Mouse (Mus musculus) cerebellum, adult 11 months (tissue): ENCODE measurements around the gene Kcnn4.
"Not testable (repeated sequence)": the region's sequence is repeated elsewhere in the genome, so short reads cannot be mapped to it uniquely, and the experiment has no call there.

Experiments
- DNase-seq: peaks from one replicate; pipeline ENCODE4 v3.0.0; 2022

Kcnn4 gene

DNA sequence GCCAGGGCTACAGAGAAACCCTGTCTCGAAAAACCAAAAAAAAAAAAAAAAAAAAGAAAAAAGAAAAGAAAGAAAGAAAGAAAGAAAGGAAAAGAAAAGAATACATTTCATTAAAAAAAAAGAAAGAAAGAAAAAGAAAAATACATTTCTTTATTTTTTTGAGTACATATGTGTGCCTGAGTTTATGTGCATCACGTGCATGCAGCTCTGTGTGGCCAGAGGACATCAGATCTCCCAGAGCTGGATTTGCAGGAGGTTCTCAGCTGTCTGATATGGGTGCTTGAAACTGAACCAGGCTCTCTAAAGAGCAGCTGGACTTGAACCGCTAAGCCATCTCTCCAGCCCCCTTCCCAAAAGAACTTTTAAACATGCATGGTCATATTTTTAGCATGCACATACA is 24.0 kb downstream of the Kcnn4 start:
- DNase-seq: no peak

DNA sequence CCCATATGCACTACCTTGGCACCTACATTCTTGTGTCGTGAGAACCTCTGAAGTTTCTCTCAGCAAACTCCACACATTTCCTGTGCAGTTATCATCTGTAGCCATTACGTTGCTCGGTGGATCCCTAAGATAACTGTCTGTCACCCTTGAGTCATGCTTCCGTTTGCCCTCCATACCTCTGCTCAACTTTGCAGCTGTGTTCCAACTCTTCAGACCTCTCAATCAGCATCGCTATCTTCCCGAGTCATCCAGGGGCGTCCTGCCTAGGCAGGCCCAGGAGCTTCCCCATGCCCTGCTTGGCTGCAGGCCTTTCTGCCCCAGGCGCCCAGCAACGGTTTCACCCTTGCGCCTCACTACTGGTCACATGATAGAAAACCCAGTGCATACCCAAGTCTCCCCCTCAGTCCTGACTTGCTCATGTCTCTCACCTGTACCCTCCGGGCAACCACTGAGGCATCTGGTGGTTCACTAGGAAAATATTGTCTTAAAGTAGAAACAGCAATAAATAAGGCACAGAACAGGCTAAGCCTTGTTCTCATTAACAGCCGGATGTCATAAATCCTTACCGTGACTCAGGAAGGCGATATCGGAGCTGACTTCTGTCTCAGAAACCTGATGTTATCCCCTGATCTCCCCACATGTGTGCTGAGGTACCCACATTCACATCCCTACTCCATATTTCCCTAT is 24.6 kb downstream of the Kcnn4 start:
- no peak for DNase-seq

DNA sequence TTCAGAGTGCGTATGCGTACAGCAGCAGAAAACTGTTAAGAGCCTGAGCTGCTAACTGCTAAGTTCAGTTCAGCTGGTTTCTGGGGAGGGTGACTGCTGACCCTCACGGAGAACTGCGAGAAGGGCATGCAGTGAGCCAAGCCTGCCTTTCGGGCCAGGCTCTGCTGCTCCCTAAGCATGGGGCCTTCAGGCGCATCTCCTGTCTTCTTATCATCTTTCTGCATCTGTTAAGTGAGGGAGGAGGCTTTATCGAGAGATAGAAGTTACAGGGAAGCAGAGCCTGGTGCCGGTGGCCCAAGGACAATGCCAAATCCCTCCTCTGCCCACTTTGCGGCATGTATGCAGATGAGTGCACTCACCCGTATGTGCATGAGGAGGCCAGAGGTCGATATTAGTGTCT is 26.8 kb downstream of the Kcnn4 start:
- DNase-seq: no peak

DNA sequence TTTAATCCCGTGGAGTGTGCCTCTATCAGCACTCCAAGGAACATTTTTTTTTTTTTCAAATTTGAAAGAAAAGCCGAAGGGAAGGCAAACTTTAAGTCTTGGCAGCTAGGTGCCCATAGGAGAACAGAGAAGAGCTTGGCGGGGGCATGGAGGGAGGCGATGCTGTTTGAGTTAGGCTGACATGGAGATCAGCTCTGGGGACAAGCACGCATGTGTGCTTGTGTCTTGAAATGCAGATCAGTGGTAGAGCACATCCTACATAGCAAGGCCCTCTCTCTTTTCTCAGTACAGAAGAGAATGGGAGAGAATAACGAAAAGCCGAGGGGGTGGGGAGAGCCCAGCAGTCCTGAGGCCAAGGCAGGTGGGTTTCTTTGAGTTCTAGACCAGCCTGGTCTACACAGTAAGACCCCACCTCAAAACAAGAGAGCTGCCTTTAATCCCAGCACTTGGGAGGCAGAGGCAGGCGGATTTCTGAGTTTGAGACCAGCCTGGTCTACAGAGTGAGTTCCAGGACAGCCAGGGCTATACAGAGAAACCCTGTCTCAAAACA is 28.4 kb downstream of the Kcnn4 start:
- DNase-seq: no peak

DNA sequence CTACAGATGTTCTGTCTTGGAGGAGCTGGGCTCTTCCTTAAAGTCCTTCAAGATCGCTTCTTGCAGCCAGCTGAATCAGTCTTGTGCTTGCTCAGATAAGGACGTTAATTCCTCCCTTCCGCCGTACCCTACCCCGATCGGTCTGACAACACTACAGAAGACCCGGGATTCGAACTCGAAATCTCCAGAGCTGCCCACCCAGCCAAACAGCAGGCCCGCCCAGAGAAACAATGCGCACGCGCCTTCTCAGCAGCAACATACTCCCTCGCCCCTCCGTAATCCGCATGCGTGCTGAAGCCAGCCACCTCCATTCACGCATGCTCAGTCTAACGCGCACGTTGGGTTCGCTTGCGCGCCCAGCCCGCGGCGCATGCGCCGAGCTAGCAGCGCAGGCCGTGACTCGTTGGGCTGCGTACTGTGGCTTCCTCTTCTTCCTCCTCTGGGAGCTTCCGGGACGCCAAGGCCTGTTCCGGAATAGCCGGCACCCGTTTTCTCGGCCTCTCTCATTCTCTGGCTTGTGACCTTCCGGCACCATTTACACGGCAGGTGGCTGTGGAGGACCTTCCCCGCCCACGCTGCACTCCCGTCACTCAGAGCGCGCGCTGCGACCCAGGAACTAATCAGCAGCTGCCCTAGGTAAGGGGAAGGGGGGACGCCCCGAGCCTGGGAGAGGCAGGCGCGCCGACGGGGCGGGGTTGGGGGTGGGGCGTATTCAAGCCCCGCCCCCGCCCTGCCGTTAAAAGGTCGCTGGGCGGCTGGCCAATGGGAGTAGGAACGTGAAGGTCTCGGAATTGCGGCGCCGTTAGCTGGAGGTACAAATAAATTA is 29.4 kb downstream of the Kcnn4 start, which contains the start of gene Smg9:
TSS of gene Smg9 (plus strand) at position 364 of the 826 bp plus-strand sequence.
- peak; percentile 98 for DNase-seq

DNA sequence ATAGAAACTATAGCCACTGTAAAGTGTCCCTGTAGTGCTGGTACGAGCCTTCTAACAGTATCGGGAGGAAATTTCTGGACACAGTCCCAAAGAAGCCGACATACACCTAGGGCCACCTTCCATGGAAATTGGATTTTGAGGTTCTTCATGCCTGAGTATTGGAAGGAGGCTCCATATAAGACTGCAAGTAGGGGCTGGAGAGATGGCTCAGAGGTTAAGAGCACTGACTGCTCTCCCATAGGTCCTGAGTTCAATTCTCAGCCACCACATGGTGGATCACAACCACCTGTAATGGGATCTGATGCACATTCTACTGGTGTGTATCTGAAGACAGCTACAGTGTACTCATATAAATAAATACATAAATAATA is 30.0 kb downstream of the Kcnn4 start:
- DNase-seq: no peak

DNA sequence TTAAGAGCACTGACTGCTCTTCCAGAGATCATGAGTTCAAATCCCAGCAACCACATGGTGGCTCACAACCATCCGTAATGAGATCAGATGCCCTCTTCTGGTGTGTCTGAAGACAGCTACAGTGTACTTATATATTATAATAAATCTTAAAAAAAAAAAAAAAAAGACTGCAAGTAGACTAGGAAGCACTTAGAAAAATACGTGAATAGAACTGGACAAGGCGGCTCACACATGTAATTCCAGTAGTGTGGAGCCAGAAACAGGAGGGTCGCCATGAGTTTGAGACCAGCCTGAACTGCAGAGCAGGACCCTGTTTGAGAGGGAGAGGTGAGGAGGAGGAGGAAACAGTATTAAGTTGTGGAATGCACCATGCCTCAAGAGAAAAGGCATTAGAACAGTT is 30.4 kb downstream of the Kcnn4 start:
- DNase-seq: not testable (repeated sequence)

DNA sequence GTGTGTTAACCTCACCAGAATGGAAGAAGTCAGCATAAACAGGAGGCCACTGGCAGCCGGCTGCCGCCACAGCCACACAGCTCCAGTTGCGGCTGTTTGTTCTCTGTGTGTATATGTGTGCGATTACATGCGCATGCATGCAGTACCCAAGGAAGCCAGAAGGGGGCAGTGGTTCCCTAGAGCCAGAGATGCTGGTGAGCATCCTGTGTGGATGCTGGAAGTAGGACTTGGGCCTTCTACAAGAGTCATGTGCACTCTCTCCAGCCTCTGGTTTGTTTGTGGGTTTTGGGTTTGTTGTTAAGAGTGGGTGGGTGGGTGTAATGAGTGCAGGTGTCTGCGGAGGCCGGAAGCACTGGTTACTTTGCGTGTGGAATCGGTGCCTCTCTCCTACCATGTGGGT is 32.8 kb downstream of the Kcnn4 start:
- DNase-seq: no peak

DNA sequence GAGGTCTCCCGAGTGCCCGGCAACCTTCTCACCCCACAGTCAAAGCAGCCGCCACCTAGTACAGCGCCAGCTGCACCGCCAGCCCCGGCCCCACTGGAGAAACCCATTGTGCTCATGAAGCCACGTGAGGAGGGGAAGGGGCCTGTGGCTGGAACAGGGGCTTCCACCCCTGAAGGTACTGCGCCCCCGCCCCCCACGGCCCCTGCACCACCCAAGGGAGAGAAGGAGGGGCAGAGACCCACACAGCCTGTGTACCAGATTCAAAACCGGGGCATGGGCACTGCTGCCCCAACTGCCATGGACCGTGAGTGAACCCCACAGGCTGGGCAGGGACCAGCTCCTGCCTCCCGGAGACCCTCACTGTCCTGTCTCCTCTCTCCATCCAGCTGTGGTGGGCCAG is 35.6 kb downstream of the Kcnn4 start:
- no peak for DNase-seq

DNA sequence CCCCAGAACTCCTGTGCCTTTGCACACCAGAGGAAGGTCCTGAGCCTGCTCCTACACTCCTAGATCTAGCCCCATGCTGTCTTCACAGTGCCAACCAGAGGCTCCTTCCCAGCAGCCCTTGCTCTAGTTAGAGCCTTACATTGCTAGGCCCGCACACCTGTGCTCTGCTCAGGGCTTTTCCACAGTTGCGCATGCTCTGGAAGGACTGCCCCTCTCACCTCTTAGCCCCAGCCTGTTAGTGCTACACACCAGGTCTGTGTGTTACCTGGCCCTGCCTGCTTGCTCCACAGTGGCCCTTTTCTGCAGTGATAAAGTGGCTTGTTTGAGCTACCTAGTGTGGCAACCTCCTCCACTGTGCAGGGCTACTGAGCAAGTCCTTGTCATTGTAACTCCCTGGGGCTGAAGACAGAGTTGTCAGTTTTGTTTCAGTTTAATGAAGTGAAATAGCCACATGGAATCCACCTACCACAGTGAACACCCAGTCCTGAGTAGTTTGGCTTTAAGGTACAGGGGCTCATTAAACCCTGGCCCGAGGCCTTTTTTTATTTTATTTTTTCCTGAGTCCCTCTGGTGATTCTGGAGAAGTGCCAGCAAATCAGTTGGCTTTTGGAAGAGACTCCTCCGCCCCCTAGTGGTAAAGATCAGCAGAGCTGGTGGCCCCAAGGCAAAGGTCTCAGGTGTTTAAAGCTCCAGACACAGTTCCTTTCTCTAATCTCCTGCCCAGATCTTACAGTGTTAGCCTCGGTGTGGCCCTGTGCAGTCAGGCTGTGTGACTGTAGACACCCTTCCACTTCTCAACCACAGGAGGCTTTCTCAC is 36.7 kb downstream of the Kcnn4 start:
- DNase-seq: peak; percentile 81

DNA sequence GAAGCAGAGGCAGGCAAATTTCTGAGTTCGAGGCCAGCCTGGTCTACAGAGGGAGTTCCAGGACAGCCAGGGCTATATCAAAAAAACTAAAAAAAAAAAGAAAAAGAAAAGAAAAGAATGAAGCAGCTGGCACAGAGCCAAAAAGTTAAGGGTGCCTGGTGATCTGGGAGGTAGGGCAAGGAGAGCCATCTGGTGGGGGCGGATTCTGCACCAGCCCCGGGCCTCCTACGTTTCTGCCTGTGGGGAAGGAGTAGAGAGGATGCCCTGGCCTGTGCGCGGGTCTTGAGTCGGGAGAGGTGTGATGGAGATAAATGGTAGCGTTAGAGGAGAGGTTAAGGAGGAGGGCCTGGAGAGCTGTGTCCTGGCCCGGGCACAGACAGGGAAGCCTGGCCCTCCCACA is 38.1 kb downstream of the Kcnn4 start:
- DNase-seq: no peak

DNA sequence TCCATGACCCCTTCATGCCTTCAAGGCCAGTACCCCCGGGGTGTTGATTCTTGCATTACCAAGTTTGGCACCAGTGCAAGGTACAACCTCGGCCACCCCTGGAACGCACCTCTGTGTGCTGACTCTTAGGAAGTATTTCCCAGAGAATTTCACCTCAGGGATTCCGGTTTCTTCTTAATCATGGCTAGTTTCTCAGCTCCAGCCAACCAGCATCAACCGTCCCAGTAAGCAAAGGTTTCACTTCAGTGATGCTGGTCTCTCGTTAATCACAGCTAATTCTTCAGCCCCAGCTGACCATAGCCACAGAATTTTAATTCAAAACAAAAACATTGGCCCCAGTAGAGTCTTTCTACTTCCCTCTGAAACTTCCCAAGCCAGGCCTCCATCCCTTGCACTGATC is 40.1 kb downstream of the Kcnn4 start:
- no peak for DNase-seq

DNA sequence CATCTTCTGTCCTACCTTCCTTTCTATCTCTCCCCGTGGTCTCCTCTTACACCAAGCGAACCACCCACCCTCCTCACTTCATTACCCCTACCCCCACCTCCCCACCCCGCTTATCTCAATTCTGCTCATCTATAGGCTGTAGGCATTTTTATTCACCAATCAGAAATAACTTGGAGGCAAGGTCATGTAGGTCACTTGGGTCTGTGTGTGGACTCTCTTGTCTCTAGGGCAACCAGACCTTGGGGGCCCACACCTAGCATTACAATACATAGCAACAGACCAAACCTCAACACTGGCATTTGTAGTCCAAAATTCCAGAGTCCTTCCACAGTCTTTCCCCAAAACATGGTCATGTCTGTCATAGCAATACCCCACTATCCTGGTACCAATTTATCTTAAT is 40.8 kb downstream of the Kcnn4 start:
- DNase-seq: no peak

DNA sequence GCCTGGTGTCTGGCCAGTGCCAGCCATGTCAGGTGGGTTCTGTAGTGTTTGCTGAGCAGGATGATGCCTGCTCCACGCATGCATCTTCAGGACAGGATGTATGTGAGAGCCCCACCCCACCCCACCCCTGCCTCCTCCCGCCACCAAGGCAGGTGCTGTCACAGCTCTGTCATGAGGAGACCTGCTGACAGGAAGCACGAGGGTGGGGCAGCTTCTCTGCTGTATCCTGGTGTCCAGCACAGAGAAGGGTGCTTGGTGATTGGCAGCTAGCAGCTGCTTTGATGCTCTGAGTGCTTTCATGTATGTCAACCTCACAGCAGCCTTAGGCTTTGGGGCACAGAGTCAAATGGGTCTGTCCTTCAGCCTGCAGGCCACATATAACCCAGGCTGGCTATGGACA is 43.6 kb downstream of the Kcnn4 start:
- DNase-seq: no peak

DNA sequence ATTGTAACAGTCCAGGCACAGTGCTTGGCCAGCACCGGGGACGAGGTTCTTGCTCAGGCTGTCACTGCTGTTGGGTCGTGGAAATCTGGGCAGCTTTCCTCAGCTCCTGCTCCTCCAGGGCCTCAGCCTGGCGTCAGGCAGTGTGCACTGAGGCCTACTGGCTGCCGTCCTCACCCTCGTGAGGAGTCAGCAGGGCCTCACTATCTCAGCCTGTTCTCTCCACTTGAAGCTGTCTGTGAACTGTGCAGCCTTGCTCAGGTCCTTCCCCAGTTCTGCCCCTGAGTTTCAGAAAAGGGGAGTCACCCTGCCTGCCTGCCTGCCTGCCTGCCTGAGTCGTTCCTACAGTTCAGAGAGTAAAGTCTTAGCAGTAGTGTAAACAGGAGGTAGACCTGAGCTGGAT is 45.2 kb downstream of the Kcnn4 start:
- no peak for DNase-seq

DNA sequence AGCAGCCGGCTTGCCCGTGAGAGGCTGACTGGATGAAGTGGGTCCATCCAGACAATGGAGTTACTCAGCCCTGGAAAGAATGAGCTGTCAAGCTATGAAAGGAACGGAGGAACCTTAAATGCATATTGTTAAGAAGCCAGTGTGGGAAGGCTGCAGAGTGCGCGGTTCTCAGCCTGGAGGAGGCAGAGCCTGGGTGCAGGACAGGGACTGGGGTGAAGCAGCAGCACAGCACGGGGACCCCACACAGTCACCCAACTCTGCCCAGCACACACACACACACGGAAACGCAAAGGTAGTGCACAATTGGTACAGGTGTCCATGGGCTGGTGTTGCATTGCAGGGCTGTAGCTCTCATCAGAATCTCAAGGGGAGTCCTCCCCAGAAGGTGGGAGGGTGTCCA is 49.5 kb downstream of the Kcnn4 start:
- no peak for DNase-seq

DNA sequence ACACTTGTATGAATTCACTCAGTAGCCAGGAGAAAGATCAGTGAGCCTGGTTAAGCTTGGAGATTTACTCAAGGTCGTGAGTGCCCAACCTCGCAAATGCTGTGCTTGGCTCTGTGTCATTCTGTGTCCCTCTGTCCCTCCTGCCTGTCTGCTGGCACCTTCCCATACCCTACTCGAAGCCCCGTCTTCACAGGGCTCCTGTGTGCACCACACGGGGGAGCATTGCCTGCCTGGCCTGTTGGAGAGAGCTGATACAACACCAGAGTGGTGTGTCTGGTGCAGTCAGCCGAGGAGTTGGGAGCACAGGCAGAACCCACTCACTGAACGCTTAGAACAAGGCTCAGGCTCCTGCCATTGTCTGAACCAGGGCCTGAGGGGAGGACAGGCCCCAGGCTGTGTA is 51.6 kb downstream of the Kcnn4 start:
- no peak for DNase-seq

DNA sequence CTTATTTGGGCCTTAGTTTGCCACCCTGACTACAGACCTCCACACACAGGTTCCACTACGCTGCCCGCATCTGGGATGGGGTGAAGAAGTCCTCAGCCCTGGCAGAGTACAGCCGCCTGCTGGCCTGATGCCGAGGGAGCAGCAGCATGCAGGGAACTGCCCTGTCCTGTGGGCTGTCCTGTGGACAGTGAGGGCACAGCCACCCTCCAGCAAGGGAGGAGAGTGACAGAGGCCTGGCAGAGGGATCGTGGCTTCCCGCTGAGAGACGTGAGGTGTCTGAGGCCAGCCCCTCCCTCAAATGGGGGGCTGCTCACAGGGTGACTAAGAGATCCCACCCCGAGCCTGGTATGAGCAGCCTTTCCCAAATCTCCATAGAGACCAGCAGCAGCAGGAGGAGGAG is 52.2 kb downstream of the Kcnn4 start:
- no peak for DNase-seq

DNA sequence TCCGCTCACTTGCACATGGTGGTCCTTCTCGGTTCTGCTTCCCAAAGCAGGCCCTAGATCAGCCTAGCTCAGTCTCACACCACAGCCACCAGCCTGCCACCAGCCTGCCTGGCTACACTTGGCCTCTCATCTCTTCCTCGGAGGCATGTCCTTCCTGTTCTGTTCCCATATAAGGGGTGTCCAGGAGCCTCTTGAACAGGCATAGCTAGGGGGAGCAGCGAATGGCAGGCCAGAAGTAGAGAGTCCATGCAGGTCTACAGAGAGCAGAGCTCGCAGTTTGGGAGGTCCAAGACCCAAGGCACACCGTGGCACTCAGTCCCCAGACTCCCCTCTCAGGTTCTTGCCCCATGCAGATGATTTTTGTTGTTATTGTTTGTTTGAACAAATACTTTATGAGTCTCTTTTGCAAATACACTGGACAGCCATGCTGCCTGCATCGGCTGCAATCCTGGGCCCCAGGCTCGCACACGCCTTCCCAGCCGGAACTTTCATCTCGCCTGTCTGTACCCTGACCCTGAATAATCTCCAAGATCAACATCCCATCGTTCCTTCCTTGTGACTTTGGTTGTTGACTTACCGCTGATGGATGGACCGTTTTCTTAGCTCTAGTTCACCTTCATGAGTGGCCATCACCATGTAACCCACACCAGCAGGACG is 53.2 kb downstream of the Kcnn4 start:
- DNase-seq: no peak

DNA sequence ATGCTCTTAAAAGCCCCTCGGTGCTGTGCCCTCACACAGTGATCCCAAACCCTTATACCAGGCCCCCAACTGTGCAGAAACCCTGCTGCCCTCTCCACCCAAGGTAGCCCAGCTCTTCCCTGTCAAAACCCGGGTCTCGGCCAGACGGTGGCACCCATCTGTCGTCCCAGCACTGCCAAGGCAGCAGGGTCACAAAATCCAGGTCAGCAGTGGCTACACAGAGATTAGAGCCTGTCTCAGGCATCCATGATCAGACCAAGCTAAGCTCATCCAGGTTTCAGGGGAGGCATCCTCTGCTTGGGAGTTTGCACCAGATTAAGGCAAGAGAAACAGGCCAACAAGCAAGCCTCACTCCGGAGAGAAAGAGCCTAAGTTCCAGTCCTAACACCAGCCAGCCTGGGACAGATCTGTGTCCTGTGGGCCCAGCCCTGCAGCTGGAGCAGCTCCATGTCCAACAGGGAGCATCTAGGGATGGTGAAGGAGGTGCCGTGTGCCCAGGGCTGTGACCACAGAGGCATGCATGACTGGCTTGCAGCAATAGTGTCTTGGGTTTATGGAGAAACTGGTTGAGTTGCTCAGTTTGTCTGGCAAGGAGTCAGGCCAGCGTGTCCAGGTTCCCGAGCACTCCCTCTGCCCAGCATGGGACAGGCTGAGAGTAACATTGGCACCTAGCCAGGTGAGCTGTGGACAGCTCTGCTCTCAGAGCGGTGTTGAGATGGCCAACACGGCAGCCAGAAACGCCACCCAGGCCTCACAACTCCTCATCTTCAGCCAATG is 54.1 kb downstream of the Kcnn4 start:
- DNase-seq: peak; percentile 80

DNA sequence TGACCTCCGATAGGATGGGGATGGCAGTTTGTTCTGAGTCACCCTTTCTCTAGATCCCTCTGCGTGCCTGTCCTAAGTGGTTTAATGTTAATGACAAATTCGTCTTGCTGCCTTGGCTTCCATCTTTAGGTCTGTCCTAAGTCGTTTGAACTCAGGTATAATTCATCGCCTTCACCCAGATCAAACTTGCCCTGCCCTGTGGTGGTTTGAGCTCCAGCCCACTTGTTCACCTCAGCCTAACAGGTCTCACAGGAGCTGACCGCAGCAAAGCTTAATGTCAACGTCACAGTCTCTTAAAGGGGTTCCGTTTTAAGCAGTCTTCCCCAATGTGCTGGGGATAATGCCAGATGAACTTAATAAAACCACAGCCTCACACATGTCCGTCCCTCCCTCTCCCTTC is 55.9 kb downstream of the Kcnn4 start:
- no peak for DNase-seq

DNA sequence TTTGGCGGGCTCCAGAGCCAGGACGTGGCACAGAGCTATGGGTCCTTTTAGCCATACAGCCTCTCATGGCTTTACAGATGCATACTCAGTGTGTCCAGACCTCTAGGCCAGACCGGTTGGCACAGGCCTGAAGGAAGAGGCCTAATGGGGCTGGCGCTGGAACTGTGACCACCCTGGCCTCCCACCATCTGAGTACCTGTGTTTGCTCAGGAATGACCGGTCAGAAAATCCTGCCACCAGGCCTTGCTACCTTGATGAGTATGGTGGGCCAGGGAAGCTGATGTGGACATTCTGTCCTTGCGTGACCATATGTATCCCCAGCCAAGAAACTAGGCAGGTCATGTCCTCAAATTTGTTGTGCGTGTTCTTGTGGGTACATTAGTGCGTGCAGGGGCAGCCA is 57.1 kb downstream of the Kcnn4 start:
- no peak for DNase-seq
